Mouse (Mus musculus) ES-E14 (cell line): ENCODE measurements around the gene Qtrt1. TPM values are rescaled to one million over a fixed set of nuclear protein-coding genes. Genes with fewer than 3 reads are reported as not detected.

Experiments used
- DNase-seq: peaks from one replicate; pipeline ENCODE4 v3.0.0-alpha.2; 2013; ENCODE audit warnings: low read depth, low spot score
- H3K27ac ChIP-seq: 2 replicates; pipeline ENCODE4 v1.5.1; 2012; ENCODE audit warnings: low read depth, mild to moderate bottlenecking, low read length, moderate library complexity, mixed read lengths; ENCODE audit not compliant: poor library complexity, insufficient read depth, severe bottlenecking
- H3K36me3 ChIP-seq: 2 replicates; pipeline ENCODE4 v1.6.1; 2012; ENCODE audit warnings: mild to moderate bottlenecking, low read length, moderate library complexity, mixed read lengths; ENCODE audit not compliant: control insufficient read depth, poor library complexity, insufficient read depth, severe bottlenecking
- H3K4me1 ChIP-seq, 2 experiments: fragments of 150-350 bp in 1 of 2; sonication (generic) in 1 of 2; 2 replicates each; pipeline ENCODE4 v1.6.1; 2012; ENCODE audit warnings: low read length in 2 of 2, mild to moderate bottlenecking in 1 of 2, mixed read lengths in 1 of 2; ENCODE audit not compliant: control insufficient read depth in 2 of 2, insufficient read depth in 2 of 2, poor library complexity in 1 of 2
- H3K4me3 ChIP-seq, 2 experiments: fragments of 150-350 bp in 1 of 2; sonication (generic) in 1 of 2; 2 replicates each; pipeline ENCODE4 v1.5.1; 2012; ENCODE audit warnings: low read length in 2 of 2, low read depth in 1 of 2, mild to moderate bottlenecking in 1 of 2, mixed read lengths in 1 of 2; ENCODE audit not compliant: insufficient read depth in 1 of 2, poor library complexity in 1 of 2, severe bottlenecking in 1 of 2
- H3K9ac ChIP-seq: 2 replicates; pipeline ENCODE4 v1.6.1; 2012; ENCODE audit warnings: low read depth, mild to moderate bottlenecking, low read length, mixed read lengths; ENCODE audit not compliant: poor library complexity, insufficient read depth, severe bottlenecking
- H3K9me3 ChIP-seq: fragments of 150-350 bp; sonication (generic); 2 replicates; pipeline ENCODE4 v1.6.1; 2012; ENCODE audit warnings: low read depth, mild to moderate bottlenecking, low read length; ENCODE audit not compliant: control insufficient read depth, insufficient read depth
- CHD2 ChIP-seq: IDR thresholded peaks from 2 replicates; pipeline ENCODE4 v1.6.1; 2014; ENCODE audit warnings: mild to moderate bottlenecking, low read depth, low read length, inconsistent platforms
- HCFC1 ChIP-seq: IDR thresholded peaks from 2 replicates; pipeline ENCODE4 v1.6.1; 2012; ENCODE audit warnings: low read length, inconsistent platforms, borderline replicate concordance; ENCODE audit not compliant: insufficient read depth
- MAFK ChIP-seq: IDR thresholded peaks from 2 replicates; pipeline ENCODE4 v1.6.1; 2014; ENCODE audit warnings: mild to moderate bottlenecking, low read depth, low read length, inconsistent platforms; ENCODE audit not compliant: insufficient read depth
- ZC3H11A ChIP-seq: IDR thresholded peaks from 2 replicates; pipeline ENCODE4 v1.6.1; 2012; ENCODE audit warnings: low read depth, mild to moderate bottlenecking, inconsistent platforms, low read length, borderline replicate concordance
- ZNF384 ChIP-seq: IDR thresholded peaks from 2 replicates; pipeline ENCODE4 v1.6.1; 2012; ENCODE audit warnings: low read depth, low read length, inconsistent platforms
- in situ Hi-C, 2 experiments: fragments of 600-800 bp; cut with MboI; formaldehyde crosslinking; loops; one replicate each; pipeline ENCODE4 v1.15.1; 2025; ENCODE audit warnings: low sequenced_read_pairs in 2 of 2, inconsistent platforms in 1 of 2; ENCODE audit not compliant: unreplicated experiment in 2 of 2
- total RNA-seq: library from RNA; depleted of rRNA; stranded (reverse); fragments of 300-350 nt; gene quantifications from 2 replicates; pipeline ENCODE4 v1.2.3, GENCODE M21; 2012; rRNA removed

Gene Qtrt1
- total RNA-seq, 1 experiment, result 62.7 TPM

- Histone ChIP-seq H3K4me1 (peaks cover 2 to 5% of the 10 kb centered on the region in 2 experiments; a peak in 2 of 4 replicates), H3K36me3 (peaks cover 47% of the 10 kb centered on the region), H3K4me3 (no peak overlapping the region), H3K9ac (no peak overlapping the region), H3K27ac (no peak overlapping the region), H3K9me3 (no peaks in the 10 kb centered on the region)
- in situ Hi-C loops, result no loop called here
- TF ChIP-seq CHD2 (no peak), HCFC1 (no peak), ZC3H11A (peak; percentile 16; the same call in 1 of the 2 replicates), MAFK (no peak), ZNF384 (peak; percentile 89)
- peak; percentile 42 for DNase-seq
Measured at GRCm38 (mm10) chr9:21469032-21470024, 57.7 kb downstream of the Qtrt1 start.

Other genes starting within 250 kb of the Qtrt1 start
- gene Pde4a, start 246.1 kb upstream of the Qtrt1 start, total RNA-seq, result 3.2 and 4.9 TPM in 2 replicates
- 23.3 and 27.4 TPM in 2 replicates for gene Keap1, start 172.5 kb upstream of the Qtrt1 start, total RNA-seq
- gene S1pr5, start 163.4 kb upstream of the Qtrt1 start, total RNA-seq, result 0.27 and 0.53 TPM in 2 replicates
- gene Atg4d, start 146.5 kb upstream of the Qtrt1 start, total RNA-seq, result 23.8 and 32.7 TPM in 2 replicates
- gene Kri1, start 123.9 kb upstream of the Qtrt1 start, total RNA-seq, result 81.6 and 108 TPM in 2 replicates
- 9.6 and 12.7 TPM in 2 replicates for gene Cdkn2d, start 120.4 kb upstream of the Qtrt1 start, total RNA-seq
- gene Ap1m2, start 99.5 kb upstream of the Qtrt1 start, total RNA-seq, result 9.8 and 17.1 TPM in 2 replicates
- gene Slc44a2, start 91.1 kb upstream of the Qtrt1 start, total RNA-seq, result 46.0 and 73.1 TPM in 2 replicates
- 159 and 200 TPM in 2 replicates for gene Ilf3, start 44.0 kb upstream of the Qtrt1 start, total RNA-seq
- 56.3 and 69.6 TPM in 2 replicates for gene Dnm2, start 13.1 kb downstream of the Qtrt1 start, total RNA-seq
- 133 and 191 TPM in 2 replicates for gene Tmed1, start 98.4 kb downstream of the Qtrt1 start, total RNA-seq
- not detected in 2 replicates for gene AB124611, start 114.3 kb downstream of the Qtrt1 start, total RNA-seq
- 60.0 and 67.3 TPM in 2 replicates for gene Carm1, start 135.1 kb downstream of the Qtrt1 start, total RNA-seq
- 22.6 and 24.7 TPM in 2 replicates for gene Timm29, start 180.9 kb downstream of the Qtrt1 start, total RNA-seq
- 22.8 and 23.6 TPM in 2 replicates for gene Yipf2, start 181.0 kb downstream of the Qtrt1 start, total RNA-seq
- 104 and 122 TPM in 2 replicates for gene Smarca4, start 204.3 kb downstream of the Qtrt1 start, total RNA-seq